Mouse (Mus musculus): ENCODE data around the gene Coro2b.

Coro2b gene

GRCm38 (mm10) chr9:62438755-62439101 lies 98.1 kb downstream of the Coro2b start:
- DNase-seq (ENCODE audit: low spot score in 2 of 2) = no peak

- DNase-seq (ENCODE audit: low spot score in 2 of 2) = no peak
These were observed 98.6 kb downstream of the Coro2b start for GRCm38 (mm10) chr9:62438085-62438754.

GRCm38 (mm10) chr9:62437446-62437845 lies 99.4 kb downstream of the Coro2b start:
- no peak for DNase-seq (ENCODE audit: low spot score in 2 of 2)

GRCm38 (mm10) chr9:62435613-62436318 lies 101.1 kb downstream of the Coro2b start:
- DNase-seq (ENCODE audit: low spot score in 2 of 2) = peak in 1 of 2 experiments; percentile 52

- DNase-seq (ENCODE audit: low spot score in 2 of 2) = no peak
These were observed 104.4 kb downstream of the Coro2b start for GRCm38 (mm10) chr9:62432261-62433060.

GRCm38 (mm10) chr9:62430741-62431140 lies 106.1 kb downstream of the Coro2b start:
- no peak for DNase-seq (ENCODE audit: low spot score in 2 of 2)

GRCm38 (mm10) chr9:62427010-62427409 lies 109.8 kb downstream of the Coro2b start:
- no peak for DNase-seq (ENCODE audit: low spot score in 2 of 2)

- no peak for DNase-seq (ENCODE audit: low spot score in 2 of 2)
These were observed 110.3 kb downstream of the Coro2b start for GRCm38 (mm10) chr9:62426531-62426930.

- no peak for DNase-seq (ENCODE audit: low spot score in 2 of 2)
These were observed 110.8 kb downstream of the Coro2b start for GRCm38 (mm10) chr9:62426021-62426420.

- no peak for DNase-seq (ENCODE audit: low spot score in 2 of 2)
These were observed 111.6 kb downstream of the Coro2b start for GRCm38 (mm10) chr9:62425265-62425664.

GRCm38 (mm10) chr9:62423871-62424270 lies 113.0 kb downstream of the Coro2b start:
- DNase-seq (ENCODE audit: low spot score in 2 of 2) = no peak

GRCm38 (mm10) chr9:62422926-62423325 lies 113.9 kb downstream of the Coro2b start:
- no peak for DNase-seq (ENCODE audit: low spot score in 2 of 2)

GRCm38 (mm10) chr9:62421911-62422310 lies 114.9 kb downstream of the Coro2b start:
- DNase-seq (ENCODE audit: low spot score in 2 of 2) = no peak

GRCm38 (mm10) chr9:62421027-62421426 lies 115.8 kb downstream of the Coro2b start:
- DNase-seq (ENCODE audit: low spot score in 2 of 2) = no peak

GRCm38 (mm10) chr9:62420261-62420917 lies 116.5 kb downstream of the Coro2b start:
- DNase-seq (ENCODE audit: low spot score in 2 of 2) = no peak

- DNase-seq (ENCODE audit: low spot score in 2 of 2) = no peak
These were observed 118.1 kb downstream of the Coro2b start for GRCm38 (mm10) chr9:62418742-62419141.

GRCm38 (mm10) chr9:62407357-62408146 lies 129.3 kb downstream of the Coro2b start:
- DNase-seq (ENCODE audit: low spot score in 2 of 2) = no peak

- no peak for DNase-seq (ENCODE audit: low spot score in 2 of 2)
These were observed 130.3 kb downstream of the Coro2b start for GRCm38 (mm10) chr9:62406423-62407013.

- no peak for DNase-seq (ENCODE audit: low spot score in 2 of 2)
These were observed 135.3 kb downstream of the Coro2b start for GRCm38 (mm10) chr9:62401589-62401988.

GRCm38 (mm10) chr9:62400531-62401170 lies 136.2 kb downstream of the Coro2b start:
- DNase-seq (ENCODE audit: low spot score in 2 of 2) = no peak
